Mouse (Mus musculus) cerebellum, adult 9-11 months (tissue): ENCODE measurements at regions not wholly inside any gene's neighbourhood (a gene's known extent, or its start where the extent isn't known, plus 50 kb on each side); places are given as distances from the start of the nearest gene placed in this dataset.

Experiments
- DNase-seq: peaks from one replicate; pipeline ENCODE4 v3.0.0; 2022

DNA sequence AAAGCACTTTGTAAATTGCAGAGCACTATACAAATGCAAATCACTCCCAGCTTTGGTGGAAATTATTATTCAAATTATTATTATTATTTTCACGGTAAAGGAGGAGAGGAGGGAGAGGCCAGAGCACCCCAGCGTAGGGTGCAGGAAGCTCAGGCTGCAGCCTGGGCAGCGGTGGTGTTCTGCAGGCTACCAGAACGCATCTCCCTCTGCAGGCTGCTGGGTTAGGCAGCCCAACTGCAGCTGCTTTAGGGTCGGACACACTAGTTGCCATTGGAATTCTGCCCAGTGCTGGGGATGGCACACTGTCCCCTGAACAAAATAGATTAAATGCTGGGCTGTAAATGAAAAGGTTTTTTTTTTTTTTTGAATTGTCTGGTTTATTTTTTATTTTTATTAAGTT is 189.7 kb upstream of the 4931429L15Rik start:
- no peak for DNase-seq

DNA sequence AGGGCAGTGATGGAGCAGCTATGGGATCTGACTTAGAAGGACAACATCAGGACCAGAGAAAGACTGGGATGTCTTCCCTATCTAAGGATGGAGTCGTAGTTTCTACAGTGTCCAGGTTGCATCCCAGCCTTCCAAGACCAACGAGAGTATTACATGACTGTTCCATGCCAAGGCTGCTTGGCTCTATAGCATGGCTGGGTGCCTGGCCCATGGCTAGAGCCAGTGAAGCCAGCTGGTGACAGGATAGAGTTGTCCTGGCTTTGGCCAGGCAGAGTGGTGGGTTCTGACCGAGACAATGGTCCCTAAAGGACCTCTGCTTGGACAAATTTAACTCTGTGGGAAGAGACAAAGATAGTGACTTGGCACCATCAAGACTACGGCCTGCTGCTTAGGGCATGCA is 187.2 kb upstream of the 4931429L15Rik start:
- peak; percentile 82 for DNase-seq

DNA sequence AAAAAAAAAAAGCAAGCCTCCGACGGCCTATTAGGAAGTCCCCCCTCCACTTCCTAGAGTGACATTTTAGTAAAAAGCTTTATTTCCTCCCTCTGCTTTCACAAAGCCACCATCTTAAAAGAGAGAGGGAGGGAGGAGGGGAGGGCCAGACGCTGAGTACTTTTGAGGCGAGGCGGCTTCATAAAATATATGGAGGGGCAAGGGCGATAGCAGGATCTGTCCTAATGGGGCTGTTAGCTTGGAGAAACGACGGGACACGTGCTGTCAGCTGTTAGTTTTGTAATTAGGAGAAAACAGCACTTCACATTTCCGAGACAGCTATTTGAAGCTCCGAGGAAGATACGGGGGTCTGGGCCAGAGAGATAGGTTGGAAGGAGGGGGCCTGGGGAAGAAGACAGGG is 184.8 kb upstream of the 4931429L15Rik start:
- no peak for DNase-seq

GRCm38 (mm10) chr9:46504133-46504416 is 184.3 kb upstream of the 4931429L15Rik start:
- no peak for DNase-seq

GRCm38 (mm10) chr9:46503321-46504132 is 183.7 kb upstream of the 4931429L15Rik start:
- no peak for DNase-seq

GRCm38 (mm10) chr9:46499426-46499825 is 179.6 kb upstream of the 4931429L15Rik start:
- no peak for DNase-seq

- no peak for DNase-seq
Observed at GRCm38 (mm10) chr9:46498861-46499260, 179.1 kb upstream of the 4931429L15Rik start.

DNA sequence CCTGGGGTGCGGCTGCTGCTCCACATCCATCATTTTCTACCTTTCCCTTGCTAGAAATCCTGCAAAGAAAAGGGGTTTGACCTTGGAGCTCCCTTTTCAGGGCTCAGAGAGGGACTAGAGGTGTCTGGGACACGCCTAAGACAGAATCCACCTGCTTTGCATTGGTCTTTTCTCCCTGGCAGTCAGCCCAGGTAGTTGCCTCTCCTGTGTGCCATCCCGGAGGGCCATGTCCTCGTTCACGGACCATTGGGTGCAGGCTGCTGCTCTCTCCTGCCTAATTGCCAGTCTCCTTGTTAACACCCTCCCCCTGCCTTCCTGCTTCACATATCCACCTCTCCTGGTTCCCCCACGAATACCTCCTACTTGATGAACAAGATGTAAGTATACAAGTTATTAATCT is 175.5 kb upstream of the 4931429L15Rik start:
- no peak for DNase-seq

- DNase-seq, result no peak
Observed at GRCm38 (mm10) chr9:46482859-46483443, 163.2 kb upstream of the 4931429L15Rik start.

GRCm38 (mm10) chr9:46482034-46482858 is 162.5 kb upstream of the 4931429L15Rik start:
- no peak for DNase-seq

DNA sequence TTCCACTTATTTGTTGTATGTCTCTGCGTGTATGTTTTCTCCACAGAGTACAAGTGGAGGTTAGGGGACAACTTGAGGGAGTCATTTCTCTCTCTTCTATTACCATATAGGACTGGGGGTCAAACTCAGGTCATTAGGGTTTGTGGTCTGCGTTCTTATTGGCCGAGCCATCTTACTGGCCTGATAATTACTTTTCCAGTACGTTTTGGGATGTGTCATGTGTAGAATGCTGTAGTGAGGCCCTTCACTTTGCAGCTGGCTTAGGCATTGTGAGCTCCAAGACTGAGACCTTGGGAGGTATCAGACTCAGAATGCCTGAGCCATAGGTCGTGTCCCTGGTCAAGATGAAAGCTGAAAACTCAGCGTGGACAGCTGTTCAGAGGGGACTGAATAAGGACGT is 161.7 kb upstream of the 4931429L15Rik start:
- DNase-seq, result no peak

GRCm38 (mm10) chr9:46480080-46480690 is 160.4 kb upstream of the 4931429L15Rik start:
- DNase-seq, result peak; percentile 83

DNA sequence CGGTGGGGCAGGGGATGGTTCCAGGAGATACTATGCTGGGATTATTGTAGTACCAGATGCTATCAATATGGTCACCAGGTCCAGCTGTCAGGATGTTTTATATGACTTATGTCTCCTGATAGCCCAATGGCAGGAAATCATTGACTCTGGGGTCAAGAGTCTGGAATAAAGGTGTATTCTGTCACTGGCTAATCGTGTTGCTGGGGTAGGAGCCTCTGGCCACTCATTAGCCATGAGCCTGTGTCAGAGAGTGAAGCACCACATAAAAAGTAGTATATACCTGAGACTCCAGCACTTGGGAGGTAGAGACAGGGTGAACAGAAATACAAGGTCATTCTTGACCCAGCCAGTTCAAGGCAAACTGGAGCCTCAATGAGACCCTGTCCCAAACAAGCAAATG is 158.8 kb upstream of the 4931429L15Rik start:
- no peak for DNase-seq

DNA sequence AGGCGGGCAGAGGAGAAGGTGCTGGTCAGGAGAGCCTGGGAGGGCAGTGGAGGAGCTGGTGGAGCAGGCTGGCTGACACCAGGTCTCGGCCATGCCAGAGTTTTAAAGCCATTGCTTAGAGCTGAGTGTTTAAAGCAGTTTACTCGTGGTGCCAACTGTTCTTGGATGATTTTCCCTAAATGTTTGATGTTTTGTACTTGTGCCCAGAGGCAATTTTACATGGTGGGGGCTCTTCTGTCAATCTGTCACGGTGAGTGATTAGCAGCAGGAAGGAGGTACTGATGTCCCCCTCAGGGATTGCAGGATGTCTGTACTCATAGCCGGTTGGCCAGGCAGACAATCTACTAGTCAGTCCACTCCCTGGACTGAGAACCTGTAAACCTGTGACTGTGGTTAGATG is 156.7 kb upstream of the 4931429L15Rik start:
- DNase-seq, result no peak

GRCm38 (mm10) chr9:46473681-46474080 is 153.9 kb upstream of the 4931429L15Rik start:
- DNase-seq, result peak; percentile 87

DNA sequence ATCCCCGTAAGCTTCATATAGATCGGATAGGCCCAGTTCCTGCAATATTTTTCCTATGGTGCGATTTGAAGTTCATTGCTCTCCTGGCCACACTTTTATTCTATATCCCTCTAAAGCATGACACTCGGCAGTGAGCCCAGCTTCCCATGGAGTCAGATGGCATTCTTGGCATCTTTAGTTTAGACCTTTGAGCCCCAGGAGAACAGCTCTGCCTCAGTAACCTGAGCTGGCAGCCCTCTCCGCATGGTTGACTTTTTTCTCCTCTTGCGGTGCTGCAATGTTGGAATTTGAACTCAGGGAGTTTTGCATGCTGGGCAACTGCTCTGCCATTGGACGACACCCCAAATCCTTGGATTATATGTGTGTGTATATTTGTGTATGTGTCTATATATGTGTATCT is 149.7 kb upstream of the 4931429L15Rik start:
- peak; percentile 73 for DNase-seq

GRCm38 (mm10) chr9:46468306-46468705 is 148.5 kb upstream of the 4931429L15Rik start:
- DNase-seq, result no peak

GRCm38 (mm10) chr9:46467671-46468070 is 147.9 kb upstream of the 4931429L15Rik start:
- DNase-seq, result no peak

- DNase-seq, result no peak
Observed at GRCm38 (mm10) chr9:46462681-46463080, 142.9 kb upstream of the 4931429L15Rik start.

GRCm38 (mm10) chr9:46457945-46458344 is 138.2 kb upstream of the 4931429L15Rik start:
- no peak for DNase-seq

GRCm38 (mm10) chr9:46454807-46455610 is 135.2 kb upstream of the 4931429L15Rik start:
- no peak for DNase-seq
